Mouse (Mus musculus): ENCODE measurements around the gene Mtx3. TPM values are rescaled to one million over a fixed set of nuclear protein-coding genes. Genes with fewer than 3 reads are reported as not detected.

The Mtx3 gene
- total RNA-seq, 2 experiments from 2014 or later, result 4.1 to 5.4 TPM

DNA sequence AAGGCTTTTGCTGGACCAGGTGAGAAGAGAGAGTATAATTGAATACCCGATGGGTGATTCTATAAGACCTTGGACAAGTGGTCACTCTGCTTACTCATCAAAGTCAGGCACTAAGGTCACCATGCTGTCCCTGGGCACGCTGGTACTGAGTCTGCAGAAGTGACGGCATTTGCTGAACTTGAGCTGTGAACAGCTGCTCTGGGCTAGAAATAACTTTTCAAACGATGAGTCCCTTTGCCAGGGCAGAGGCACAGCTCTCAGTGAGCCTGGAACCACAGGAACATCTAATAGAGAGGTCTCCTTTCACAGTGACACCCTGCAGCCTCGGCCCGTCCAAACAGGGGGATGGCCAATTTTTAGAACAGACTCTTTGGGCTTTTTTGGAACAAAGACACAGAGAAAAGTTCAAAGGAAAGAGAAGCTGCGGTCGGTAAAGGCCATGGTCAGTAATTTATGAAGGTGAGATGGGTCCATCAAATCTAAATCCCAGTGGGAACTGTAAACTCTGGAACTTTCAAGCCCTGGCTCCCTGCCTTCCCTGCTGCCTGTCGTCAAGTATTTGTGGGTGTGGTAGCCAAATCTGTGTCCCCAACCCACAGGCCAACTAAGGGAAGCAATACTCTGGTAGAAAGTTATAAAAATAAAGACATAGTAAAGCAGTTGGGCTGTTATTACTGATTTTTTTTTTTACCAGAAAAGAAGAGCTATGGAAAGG, 37.9 kb downstream of the Mtx3 start:
- peak; percentile 46 to 72 for DNase-seq
- intact Hi-C loops (cut with DNase I), result loop anchor here (5.0 kb wide), 2 partner anchors 115 to 260 kb away; partner anchors contain the start of gene Cmya5

DNA sequence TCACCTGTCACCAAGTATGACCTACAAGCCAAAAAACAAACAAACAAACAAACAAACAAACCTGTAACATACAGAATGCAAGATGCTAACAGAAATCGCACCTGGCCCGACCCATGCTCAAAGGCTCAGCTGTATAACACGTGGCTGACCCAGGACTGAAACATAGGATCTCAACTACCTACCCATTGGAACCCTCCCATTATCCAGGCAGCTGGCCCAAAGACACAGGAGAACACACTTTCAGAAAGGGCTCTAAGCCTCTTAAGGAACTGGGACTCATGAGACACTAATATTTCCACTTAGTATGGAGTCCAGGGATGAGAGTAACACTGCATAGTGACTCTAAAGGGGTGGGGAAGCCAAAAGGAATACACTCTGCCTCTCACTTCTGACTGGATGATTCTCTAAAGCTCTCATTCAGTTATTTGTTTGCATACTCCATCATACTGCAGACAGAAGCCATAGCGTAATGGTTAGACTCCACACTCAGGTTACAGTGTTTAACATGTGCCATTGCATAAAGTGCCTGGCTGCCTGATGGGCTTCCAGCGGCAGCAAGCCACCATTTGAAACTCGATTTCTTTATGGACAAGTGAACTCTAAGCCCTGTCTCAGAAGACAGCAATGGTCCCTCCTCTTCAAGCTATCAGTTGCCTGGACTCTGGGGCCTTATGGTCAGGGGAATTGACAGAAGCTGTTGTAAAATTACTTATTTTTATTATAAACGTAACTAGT, 38.6 kb downstream of the Mtx3 start:
- intact Hi-C loops (cut with DNase I), result loop anchor here (5.0 kb wide), 2 partner anchors 114 to 259 kb away; partner anchors contain the start of gene Cmya5
- no peak for DNase-seq

GRCm38 (mm10) chr13:92884206-92884605, 39.6 kb downstream of the Mtx3 start:
- intact Hi-C loops (cut with DNase I), result loop anchor here (5.0 kb wide), 2 partner anchors 113 to 258 kb away; partner anchors contain the start of gene Cmya5
- DNase-seq, result no peak

GRCm38 (mm10) chr13:92884930-92885329, 40.4 kb downstream of the Mtx3 start:
- DNase-seq, result no peak
- intact Hi-C loops (cut with DNase I), result loop anchor here (5.0 kb wide), 2 partner anchors 112 to 257 kb away; partner anchors contain the start of gene Cmya5

DNA sequence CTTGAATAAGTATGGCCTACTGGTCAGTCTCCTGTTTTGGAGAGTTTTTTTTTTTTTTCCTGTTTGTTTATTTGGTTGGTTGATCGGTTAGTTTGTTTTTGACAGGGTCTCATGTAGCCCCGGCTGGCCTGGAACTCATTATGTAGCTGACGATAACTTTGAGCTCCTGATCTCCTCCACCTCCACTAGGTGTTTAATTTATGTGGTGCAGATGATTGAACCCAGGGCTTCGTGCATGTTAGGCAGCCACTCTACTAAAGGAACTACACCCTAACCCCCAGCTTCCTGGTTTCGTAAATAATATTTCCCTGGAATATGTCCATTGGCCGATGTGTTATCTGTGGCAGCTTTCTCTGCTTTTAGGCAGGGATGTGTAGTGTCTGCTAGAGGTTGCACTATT, 54.5 kb downstream of the Mtx3 start:
- no peak for DNase-seq

GRCm38 (mm10) chr13:92903291-92903690, 58.7 kb downstream of the Mtx3 start:
- no peak for DNase-seq
- intact Hi-C loops (cut with DNase I), result no loop called here

More for the DNA sequence above, 54.5 kb downstream of the Mtx3 start:
- intact Hi-C loops (cut with DNase I), result no loop called here

DNA sequence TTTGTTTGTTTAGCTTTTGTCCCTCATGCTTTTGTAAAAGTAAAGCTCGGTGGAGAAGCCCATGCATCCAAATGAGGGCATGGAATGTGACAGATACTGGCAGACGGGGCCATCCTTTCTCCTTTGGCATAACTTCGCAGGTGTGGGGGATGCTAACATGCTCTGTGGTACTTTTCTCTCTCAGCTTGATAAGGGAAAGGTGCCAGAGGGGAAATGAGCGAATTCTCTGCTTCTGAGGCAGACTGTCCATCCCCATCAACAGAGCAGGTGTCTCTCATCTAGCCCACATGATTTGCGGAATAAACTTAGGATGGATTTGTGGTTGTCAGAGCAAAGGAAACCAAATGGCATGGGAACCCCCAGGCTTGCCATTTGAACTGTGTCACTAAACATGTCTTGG, 61.4 kb downstream of the Mtx3 start:
- intact Hi-C loops (cut with DNase I), result no loop called here
- DNase-seq, result no peak

GRCm38 (mm10) chr13:92907366-92907765, 62.8 kb downstream of the Mtx3 start:
- no peak for DNase-seq
- intact Hi-C loops (cut with DNase I), result no loop called here

Other genes with a start within 250 kb of the Mtx3 start
- gene Serinc5, start 233.7 kb upstream of the Mtx3 start, total RNA-seq (2021), result 1 to 10 TPM; 4.1 to 4.4 TPM
- 100 to 1,000 TPM in 1 of 2 experiments, 10 to 100 TPM in 1; 87.5 to 122 TPM for gene Thbs4, start 49.9 kb upstream of the Mtx3 start, total RNA-seq (2021)

Data from gastrocnemius, postnatal 36 days (tissue).